Mouse (Mus musculus) left cerebral cortex, postnatal 25 days (tissue): Measurements from ENCODE around the gene Clcn2. TPM values are rescaled to one million over a fixed set of nuclear protein-coding genes. Genes with fewer than 3 reads are reported as not detected.
"Not testable (repeated sequence)": the region's sequence is repeated elsewhere in the genome, so short reads cannot be mapped to it uniquely, and the experiment has no call there.

Experiments
- DNase-seq, 2 experiments: peaks; one replicate each; pipeline ENCODE4 v3.0.0; 2022; ENCODE audit warnings: low spot score in 2 of 2, mixed read lengths in 1 of 2
- intact Hi-C: fragments of 180-260 bp; cut with DNase I; formaldehyde crosslinking; loops from one replicate; pipeline ENCODE4 v1.15.1; 2025
- total RNA-seq, 2 experiments: library from RNA; stranded (reverse); gene quantifications; 2 replicates each; pipeline ENCODE4 v1.2.3; 2021

Gene Clcn2
- total RNA-seq, 2 experiments from 2014 or later: 58.7 to 60.9 TPM

- DNase-seq: no peak
- intact Hi-C loops: loop anchor here (2.0 kb wide), 1 partner anchor 21 kb away; no protein-coding TSS in a partner anchor
Observed at GRCm38 (mm10) chr16:20673706-20674303, 43.7 kb downstream of the Clcn2 start.

GRCm38 (mm10) chr16:20672965-20673705 lies 44.4 kb downstream of the Clcn2 start:
- intact Hi-C loops: loop anchor here (2.0 kb wide), 1 partner anchor 22 kb away; no protein-coding TSS in a partner anchor
- peak in 1 of 2 experiments; percentile 25 for DNase-seq

DNA sequence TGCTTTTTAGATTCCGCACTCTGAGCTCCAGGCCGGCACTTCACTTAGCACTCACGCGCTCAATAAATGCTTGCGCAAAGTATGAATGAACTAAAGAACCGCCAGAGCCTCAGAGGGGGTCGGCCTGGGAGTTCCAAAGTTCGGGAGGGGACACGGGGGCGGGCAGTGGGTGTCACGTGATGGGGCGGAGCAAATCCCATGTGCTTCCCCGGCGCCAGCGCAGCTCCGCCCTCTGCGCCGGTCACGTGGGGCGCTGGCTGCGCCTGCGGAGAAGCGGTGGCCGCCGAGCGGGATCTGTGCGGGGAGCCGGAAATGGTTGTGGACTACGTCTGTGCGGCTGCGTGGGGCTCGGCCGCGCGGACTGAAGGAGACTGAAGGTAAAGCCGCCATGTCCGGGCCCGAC lies 45.0 kb downstream of the Clcn2 start:
- intact Hi-C loops: loop anchor here (2.0 kb wide), 1 partner anchor 22 kb away; no protein-coding TSS in a partner anchor
- peak; percentile 96 to 98 for DNase-seq

DNA sequence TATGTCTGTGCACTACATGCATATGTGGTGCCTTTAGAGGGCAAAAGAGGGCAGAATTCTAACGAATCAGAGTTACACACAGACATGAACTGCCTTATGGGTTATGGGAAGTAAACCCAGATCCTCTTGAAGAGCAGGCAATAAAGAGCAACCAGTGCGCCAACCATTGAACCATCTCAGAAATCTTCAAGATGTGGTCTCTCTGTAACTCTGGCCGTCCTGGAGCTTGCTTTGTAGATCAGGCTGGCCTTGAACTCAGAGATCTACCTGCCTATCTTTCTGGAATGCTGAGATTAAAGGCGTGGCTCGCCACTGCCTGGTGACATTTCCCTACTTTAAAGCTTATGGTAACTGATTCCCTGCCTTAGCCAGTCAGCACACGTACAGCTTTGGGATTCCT lies 45.7 kb downstream of the Clcn2 start:
- no peak for DNase-seq
- intact Hi-C loops: loop anchor here (2.0 kb wide), 1 partner anchor 23 kb away; no protein-coding TSS in a partner anchor

GRCm38 (mm10) chr16:20670291-20670690 lies 47.3 kb downstream of the Clcn2 start:
- intact Hi-C loops: no loop called here
- no peak for DNase-seq

GRCm38 (mm10) chr16:20668013-20668412 lies 49.5 kb downstream of the Clcn2 start, which contains the start of gene Eif4g1:
Gene Eif4g1 (plus strand): TSS chr16:20668313.
- DNase-seq, intact Hi-C loops: not testable (repeated sequence)

- intact Hi-C loops: no loop called here
- no peak for DNase-seq
Observed at GRCm38 (mm10) chr16:20657661-20658060, 59.9 kb downstream of the Clcn2 start.

- intact Hi-C loops: loop anchor here (5.0 kb wide), 1 partner anchor 116 kb away; the partner anchor contains the start of gene Ap2m1
Observed at GRCm38 (mm10) chr16:20653315-20653714, 64.2 kb downstream of the Clcn2 start.

More at GRCm38 (mm10) chr16:20653315-20653714, 64.2 kb downstream of the Clcn2 start:
- no peak for DNase-seq

Other genes starting within 250 kb of the Clcn2 start
- gene Eif2b5, start 218.9 kb downstream of the Clcn2 start, total RNA-seq: 10 to 100 TPM; 60.8 to 61.7 TPM
- 10 to 100 TPM; 70.9 to 72.1 TPM for gene Dvl3, start 200.8 kb downstream of the Clcn2 start, total RNA-seq
- gene Ap2m1, start 182.3 kb downstream of the Clcn2 start, total RNA-seq: 100 to 1,000 TPM; 900 to 913 TPM
- gene Abcf3, start 169.2 kb downstream of the Clcn2 start, total RNA-seq: 10 to 100 TPM; 82.5 to 91.4 TPM
- gene Vwa5b2, start 128.3 kb downstream of the Clcn2 start, total RNA-seq: 10 to 100 TPM; 49.0 to 58.2 TPM
- 1 to 10 TPM; 1.8 to 2.7 TPM for gene Eef1akmt4, start 106.2 kb downstream of the Clcn2 start, total RNA-seq
- gene Gm49333, start 106.1 kb downstream of the Clcn2 start, total RNA-seq: not detected
- gene Alg3, start 106.0 kb downstream of the Clcn2 start, total RNA-seq: 10 to 100 TPM; 12.9 to 14.4 TPM
- gene Camk2n2, start 96.5 kb downstream of the Clcn2 start, total RNA-seq: 100 to 1,000 TPM; 151 to 168 TPM
- 10 to 100 TPM; 21.5 to 26.8 TPM for gene Ece2, start 87.9 kb downstream of the Clcn2 start, total RNA-seq
- 100 to 1,000 TPM; 230 to 231 TPM for gene Psmd2, start 66.1 kb downstream of the Clcn2 start, total RNA-seq
- 100 to 1,000 TPM; 279 to 287 TPM for gene Eif4g1, start 49.4 kb downstream of the Clcn2 start, total RNA-seq
- 100 to 1,000 TPM; 319 to 375 TPM for gene Fam131a, start 24.5 kb downstream of the Clcn2 start, total RNA-seq
- 10 to 100 TPM; 23.0 to 23.6 TPM for gene Polr2h, start 81 bp downstream of the Clcn2 start, total RNA-seq
- gene Chrd, start 15.4 kb upstream of the Clcn2 start, total RNA-seq: 10 to 100 TPM; 31.1 to 40.6 TPM
- 1 to 10 TPM; 4.6 to 4.7 TPM for gene Thpo, start 16.8 kb upstream of the Clcn2 start, total RNA-seq